Mouse (Mus musculus) bone marrow macrophage, adult 2 months (primary cell): ENCODE measurements around the gene Traf6.

Experiments used
- CTCF ChIP-seq: IDR thresholded peaks from 2 replicates; pipeline ENCODE4 v1.5.1; 2012; ENCODE audit warnings: low read depth, mild to moderate bottlenecking, low read length, moderate library complexity
- POLR2A ChIP-seq: IDR thresholded peaks from 2 replicates; pipeline ENCODE4 v1.6.1; 2012; ENCODE audit warnings: mild to moderate bottlenecking, low read depth, low read length, borderline replicate concordance

DNA sequence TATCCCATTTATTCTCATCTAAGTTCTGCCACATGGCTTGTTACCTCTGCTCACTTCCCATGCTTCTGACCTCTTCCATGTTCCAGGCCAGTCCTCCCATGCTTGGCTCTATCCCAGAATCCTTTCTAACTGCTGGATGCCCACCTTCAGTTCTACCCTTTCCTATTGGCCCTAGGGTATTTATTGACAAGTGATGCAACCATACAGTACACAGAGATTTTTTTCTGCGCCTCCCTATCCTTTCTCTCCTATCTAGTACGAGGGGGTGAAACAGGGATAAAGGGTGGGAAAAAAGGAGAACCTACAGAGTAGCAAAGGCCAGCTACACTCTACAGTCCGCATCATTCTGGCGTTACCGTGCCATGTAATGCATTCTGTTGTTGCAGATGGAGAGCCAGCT, 9.8 kb downstream of the Traf6 start:
- TF ChIP-seq CTCF, result no peak
- TF ChIP-seq POLR2A, result no peak
